Mouse (Mus musculus): Measurements from ENCODE around the gene Slc6a12.

GRCm38 (mm10) chr6:121303466-121304220, 39.2 kb upstream of the Slc6a12 start:
- TF ChIP-seq TCF12 (IDR thresholded peaks at IDR 0.05; ENCODE audit: insufficient read depth, poor library complexity, severe bottlenecking) = no peak
- no peak for TF ChIP-seq POLR2A (IDR thresholded peaks at IDR 0.05; ENCODE audit: insufficient read length, low read depth)
- no peak for TF ChIP-seq TCF3 (IDR thresholded peaks at IDR 0.05; ENCODE audit: insufficient read length, low read depth)
- TF ChIP-seq POLR2AphosphoS2 (IDR thresholded peaks at IDR 0.05; ENCODE audit: insufficient read length, low read depth) = no peak
- TF ChIP-seq MAX (IDR thresholded peaks at IDR 0.05; ENCODE audit: low read depth) = no peak
- TF ChIP-seq USF1 (IDR thresholded peaks at IDR 0.05; ENCODE audit: low read depth) = no peak
- no peak for TF ChIP-seq MYOD1 (IDR thresholded peaks at IDR 0.05; ENCODE audit: control insufficient read depth in 1 of 3, insufficient read length in 2 of 3, low read depth in 2 of 3)
